Mouse (Mus musculus) limb, embryonic 14.5 days (tissue): Measurements from ENCODE around the gene BC017158. TPM values are rescaled to one million over a fixed set of nuclear protein-coding genes. Genes with fewer than 3 reads are reported as not detected.

Source experiments
- ATAC-seq: fragments of 200-750 bp; cut with Nextera tagmentation; 2 replicates; pipeline ENCODE4 v1.8.0; 2017; ENCODE audit warnings: low read depth, moderate number of reproducible peaks, moderate TSS enrichment; ENCODE audit not compliant: low FRiP score
- DNase-seq: peaks from one replicate; pipeline ENCODE4 v3.0.0-alpha.2; 2015; ENCODE audit warnings: low spot score
- H3K27ac ChIP-seq: fragments of 300-500 bp; sonication (generic); replicated peaks from 2 replicates; pipeline ENCODE4 v1.5.1; 2014; ENCODE audit warnings: low read depth, mild to moderate bottlenecking, low read length, moderate library complexity, mixed read lengths
- H3K27me3 ChIP-seq: fragments of 300-500 bp; sonication (generic); 2 replicates; pipeline ENCODE4 v1.6.1; 2014; ENCODE audit warnings: low read length, mixed read lengths; ENCODE audit not compliant: control insufficient read depth, insufficient read depth
- H3K36me3 ChIP-seq: fragments of 300-500 bp; sonication (generic); 2 replicates; pipeline ENCODE4 v1.6.1; 2014; ENCODE audit warnings: mild to moderate bottlenecking, low read length, moderate library complexity, mixed read lengths; ENCODE audit not compliant: control insufficient read depth, insufficient read depth
- H3K4me1 ChIP-seq: fragments of 300-500 bp; sonication (generic); 2 replicates; pipeline ENCODE4 v1.6.1; 2014; ENCODE audit warnings: antibody characterized with exemption, low read length, mixed read lengths; ENCODE audit not compliant: control insufficient read depth, insufficient read depth
- H3K4me2 ChIP-seq: fragments of 300-500 bp; sonication (generic); replicated peaks from 2 replicates; pipeline ENCODE4 v1.6.1; 2014; ENCODE audit warnings: low read depth, mild to moderate bottlenecking, low read length, moderate library complexity; ENCODE audit not compliant: severe bottlenecking
- H3K4me3 ChIP-seq: fragments of 300-500 bp; sonication (generic); replicated peaks from 2 replicates; pipeline ENCODE4 v1.5.1; 2014; ENCODE audit warnings: low read length
- H3K9ac ChIP-seq: fragments of 300-500 bp; sonication (generic); 2 replicates; pipeline ENCODE4 v1.6.1; 2014; ENCODE audit warnings: mild to moderate bottlenecking, low read depth, low read length, moderate library complexity; ENCODE audit not compliant: severe bottlenecking
- H3K9me3 ChIP-seq: fragments of 300-500 bp; sonication (generic); 2 replicates; pipeline ENCODE4 v1.6.1; 2016; ENCODE audit warnings: low read length; ENCODE audit not compliant: control insufficient read depth
- POLR2A ChIP-seq: fragments of 200-500 bp; IDR thresholded peaks from 2 replicates; pipeline ENCODE4 v1.8.0; 2012; ENCODE audit warnings: inconsistent platforms, mild to moderate bottlenecking, moderate library complexity, borderline replicate concordance; ENCODE audit not compliant: insufficient read depth, insufficient read length; ENCODE audit errors: extremely low read depth
- WGBS: fragments of 180-500 bp; shearing (Covaris S2); extraction: QIAGEN DNeasy Blood & Tissue Kit; methylation state at CpG from one replicate; pipeline ENCODE4 v1.1.7; 2014; 5-methylcytosine and 5-hydroxymethylcytosine counted together
- polyA plus RNA-seq, 2 experiments: library from polyadenylated mRNA; depleted of rRNA in 1 of 2; stranded (reverse) in 1 of 2; unstranded in 1 of 2; fragments of >200 nt; fragmentation: Nextera tagmentation in 1 of 2; extraction: Ambion mirVana in 1 of 2; gene quantifications; 2 replicates each; pipeline versions ENCODE4 v1.2.1 to v1.2.3; 2012 to 2014

The BC017158 gene
- polyA plus RNA-seq, 2 experiments: 28.5 to 46.1 TPM

GRCm38 (mm10) chr7:128279750-128280149 is 18.2 kb downstream of the BC017158 start:
- DNase-seq: no peak
- Histone ChIP-seq H3K9ac (no peak overlapping the region), H3K4me3 (no peak overlapping the region), H3K9me3 (no peaks in the 10 kb centered on the region), H3K36me3 (peaks cover 56% of the 10 kb centered on the region), H3K27me3 (no peaks in the 10 kb centered on the region), H3K27ac (no peak overlapping the region), H3K4me1 (no peaks in the 10 kb centered on the region), H3K4me2 (no peak overlapping the region)
- 93% methylated on average over 4 of the region's 4 CpGs for WGBS
- no peak for ATAC-seq
- TF ChIP-seq POLR2A: no peak

- no peak for TF ChIP-seq POLR2A
- Histone ChIP-seq H3K9me3 (no peaks in the 10 kb centered on the region), H3K4me3 (no peak overlapping the region), H3K4me2 (no peak overlapping the region), H3K4me1 (no peaks in the 10 kb centered on the region), H3K9ac (no peak overlapping the region), H3K27me3 (no peaks in the 10 kb centered on the region), H3K36me3 (peaks cover 84% of the 10 kb centered on the region), H3K27ac (no peak overlapping the region)
- WGBS: 95% methylated on average over 6 of the region's 6 CpGs
- ATAC-seq (no peak), DNase-seq (no peak)
These were observed 21.9 kb downstream of the BC017158 start for GRCm38 (mm10) chr7:128276051-128276450.

GRCm38 (mm10) chr7:128271496-128271895 is 26.5 kb downstream of the BC017158 start:
- Histone ChIP-seq H3K9ac (no peak overlapping the region), H3K4me1 (no peaks in the 10 kb centered on the region), H3K9me3 (no peaks in the 10 kb centered on the region), H3K4me3 (no peak overlapping the region), H3K27me3 (no peaks in the 10 kb centered on the region), H3K36me3 (peaks cover 59% of the 10 kb centered on the region), H3K27ac (no peak overlapping the region), H3K4me2 (no peak overlapping the region)
- DNase-seq (no peak), ATAC-seq (no peak)
- TF ChIP-seq POLR2A: no peak
- WGBS: 95% methylated on average over 9 of the region's 9 CpGs

- Histone ChIP-seq H3K27me3 (no peaks in the 10 kb centered on the region), H3K27ac (no peak overlapping the region), H3K4me1 (no peaks in the 10 kb centered on the region), H3K4me2 (no peak overlapping the region), H3K9ac (no peak overlapping the region), H3K9me3 (no peaks in the 10 kb centered on the region), H3K36me3 (peaks cover 48% of the 10 kb centered on the region), H3K4me3 (no peak overlapping the region)
- DNase-seq: no peak
- 48% methylated on average over 13 of the region's 13 CpGs for WGBS
- ATAC-seq: no peak
- no peak for TF ChIP-seq POLR2A
These were observed 27.5 kb downstream of the BC017158 start for GRCm38 (mm10) chr7:128270431-128270850.

GRCm38 (mm10) chr7:128267813-128268212 is 30.2 kb downstream of the BC017158 start:
- 71% methylated on average over 7 of the region's 7 CpGs for WGBS
- no peak for ATAC-seq

GRCm38 (mm10) chr7:128267391-128267790 is 30.6 kb downstream of the BC017158 start:
- no peaks in the 10 kb centered on the region for H3K9me3 ChIP-seq
- DNase-seq (no peak), ATAC-seq (no peak)
- H3K27me3 ChIP-seq: no peaks in the 10 kb centered on the region
- H3K27ac ChIP-seq: no peak overlapping the region
- H3K4me1 ChIP-seq: no peaks in the 10 kb centered on the region
- no peak overlapping the region for H3K4me2 ChIP-seq
- 58% methylated on average over 13 of the region's 13 CpGs for WGBS
- H3K9ac ChIP-seq: no peak overlapping the region
- no peak for TF ChIP-seq POLR2A
- H3K36me3 ChIP-seq: peaks cover 21% of the 10 kb centered on the region
- no peak overlapping the region for H3K4me3 ChIP-seq

More at GRCm38 (mm10) chr7:128267813-128268212, 30.2 kb downstream of the BC017158 start:
- Histone ChIP-seq H3K4me3 (no peak overlapping the region), H3K9ac (no peak overlapping the region), H3K27ac (no peak overlapping the region), H3K4me2 (no peak overlapping the region), H3K36me3 (peaks cover 23% of the 10 kb centered on the region), H3K27me3 (no peaks in the 10 kb centered on the region), H3K9me3 (no peaks in the 10 kb centered on the region), H3K4me1 (no peaks in the 10 kb centered on the region)
- DNase-seq: no peak
- no peak for TF ChIP-seq POLR2A
